Mouse (Mus musculus) G1E (cell line): Measurements from ENCODE around the gene Drosha.

Experiments used
- CTCF ChIP-seq: IDR thresholded peaks from 2 replicates; pipeline ENCODE4 v1.5.1; 2012; ENCODE audit warnings: low read depth, low read length, inconsistent platforms, mixed read lengths
- TAL1 ChIP-seq: conservative IDR thresholded peaks from 2 replicates; pipeline ENCODE4 v1.6.1; 2012; ENCODE audit warnings: low read depth, low read length, inconsistent platforms, mixed read lengths

- TF ChIP-seq CTCF (no peak), TAL1 (no peak)
Measured at GRCm38 (mm10) chr15:12885361-12885760, 60.7 kb downstream of the Drosha start.
